Mouse (Mus musculus): Measurements from ENCODE around the gene M1ap. TPM values are rescaled to one million over a fixed set of nuclear protein-coding genes. Genes with fewer than 3 reads are reported as not detected.

The M1ap gene
- total and polyA plus RNA-seq, 3 experiments, result 6.2 to 6.3 TPM; not detected in 1

- Histone ChIP-seq H3K4me1 (ENCODE audit: control insufficient read depth in 1 of 2, insufficient read depth in 2 of 2, low read length in 2 of 2) (no peaks in the 10 kb centered on the region), H3K27ac (ENCODE audit: control insufficient read depth, low read depth, low read length) (no peak overlapping the region), H3K9ac (ENCODE audit: control insufficient read depth, low read depth, low read length, poor library complexity, severe bottlenecking) (no peak overlapping the region), H3K4me3 (ENCODE audit: control insufficient read depth in 1 of 2, insufficient read depth in 1 of 2, low read depth in 2 of 2, low read length in 2 of 2) (no peak overlapping the region), H3K27me3 (ENCODE audit: control insufficient read depth in 1 of 2, insufficient read depth in 2 of 2, low read length in 2 of 2) (peaks cover 19 to 30% of the 10 kb centered on the region in 2 experiments), H3K9me3 (replicated peaks; ENCODE audit: insufficient read depth, low read length) (no peaks in the 10 kb centered on the region), H3K79me2 (ENCODE audit: control insufficient read depth, insufficient read depth, low read length, poor library complexity) (no peaks in the 10 kb centered on the region), H3K36me3 (ENCODE audit: control insufficient read depth in 1 of 2, insufficient read depth in 2 of 2, low read length in 2 of 2) (no peaks in the 10 kb centered on the region)
- DNase-seq (ENCODE audit: low read depth, low spot score), result no peak
- no peak for TF ChIP-seq NELFE (IDR thresholded peaks at IDR 0.05; ENCODE audit: low read depth, low read length)
- TF ChIP-seq ETS1 (IDR thresholded peaks at IDR 0.05; ENCODE audit: low read depth, low read length), result no peak
- no peak for TF ChIP-seq POLR2A (IDR thresholded peaks at IDR 0.05; ENCODE audit: control insufficient read depth in 1 of 2, insufficient read depth in 1 of 2, low read depth in 1 of 2, low read length in 2 of 2, poor library complexity in 1 of 2)
- TF ChIP-seq NRF1 (IDR thresholded peaks at IDR 0.05; ENCODE audit: insufficient read depth, low read depth, low read length, poor library complexity, severe bottlenecking), result no peak
- TF ChIP-seq MYB (IDR thresholded peaks at IDR 0.05; ENCODE audit: low read depth, low read length), result no peak
- TF ChIP-seq ZNF384 (IDR thresholded peaks at IDR 0.05; ENCODE audit: low read depth, low read length), result no peak
- TF ChIP-seq MAZ (IDR thresholded peaks at IDR 0.05; ENCODE audit: low read depth, low read length), result no peak
- TF ChIP-seq EP300 (IDR thresholded peaks at IDR 0.05; ENCODE audit: low read depth in 1 of 2, low read length in 2 of 2), result no peak
- TF ChIP-seq USF2 (IDR thresholded peaks at IDR 0.05; ENCODE audit: borderline replicate concordance in 1 of 2, insufficient read depth in 1 of 2, low read depth in 1 of 2, low read length in 2 of 2), result no peak
- no peak for TF ChIP-seq UBTF (IDR thresholded peaks at IDR 0.05; ENCODE audit: borderline replicate concordance, insufficient read depth, low read depth, low read length)
- TF ChIP-seq ZC3H11A (IDR thresholded peaks at IDR 0.05; ENCODE audit: low read depth, low read length), result no peak
Measured at GRCm38 (mm10) chr6:82969249-82970084, 22.8 kb downstream of the M1ap start.

DNA sequence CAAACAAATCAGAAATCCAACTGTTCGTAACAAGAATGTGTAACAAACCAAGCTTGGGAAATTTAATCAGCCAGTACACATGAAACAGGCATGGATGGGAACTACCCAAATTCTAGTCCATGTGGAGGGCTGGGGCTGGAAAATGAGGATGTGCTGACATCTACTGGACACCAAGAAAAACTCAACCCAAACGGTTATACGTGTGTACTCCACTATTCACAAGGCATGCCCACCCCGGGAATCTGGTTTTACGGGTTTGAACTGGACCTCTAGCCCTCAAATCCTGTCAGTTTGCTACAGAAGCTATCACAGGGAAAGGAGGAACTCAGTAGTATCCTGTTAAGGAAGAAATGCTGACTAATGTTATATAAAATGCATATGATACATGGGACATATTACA, 24.3 kb downstream of the M1ap start:
- no peaks in the 10 kb centered on the region for H3K9me3 ChIP-seq (replicated peaks; ENCODE audit: insufficient read depth, low read length)
- peak; percentile 83 for DNase-seq (ENCODE audit: low read depth, low spot score)

More for the DNA sequence above, 24.3 kb downstream of the M1ap start:
- TF ChIP-seq GABPA (IDR thresholded peaks at IDR 0.05; ENCODE audit: low read depth, low read length), result no peak
- no peak for TF ChIP-seq JUND (IDR thresholded peaks at IDR 0.05; ENCODE audit: low read depth, low read length)
- peak; percentile 92 for TF ChIP-seq MYC (IDR thresholded peaks at IDR 0.05; ENCODE audit: low read depth, low read length)
- peak; percentile 95 for TF ChIP-seq SMC3 (IDR thresholded peaks at IDR 0.05; ENCODE audit: low read depth, low read length)
- TF ChIP-seq RAD21 (IDR thresholded peaks at IDR 0.05; ENCODE audit: low read depth, low read length), result peak; percentile 98
- TF ChIP-seq TCF12 (IDR thresholded peaks at IDR 0.05; ENCODE audit: low read depth, low read length), result no peak
- TF ChIP-seq ZC3H11A (IDR thresholded peaks at IDR 0.05; ENCODE audit: low read depth, low read length), result peak; percentile 91
- peak; percentile 67; the same call in 1 of the 2 replicates for TF ChIP-seq MAX (IDR thresholded peaks at IDR 0.05; ENCODE audit: low read length)
- TF ChIP-seq CHD1 (IDR thresholded peaks at IDR 0.05; ENCODE audit: low read depth, low read length), result no peak
- TF ChIP-seq ELF1 (IDR thresholded peaks at IDR 0.05; ENCODE audit: low read depth, low read length), result no peak
- peak; percentile 76 to 98 (median 77) for TF ChIP-seq CTCF (IDR thresholded peaks at IDR 0.05 in 2 of 3, conservative IDR thresholded peaks at IDR 0.05 in 1 of 3; ENCODE audit: control insufficient read depth in 1 of 3, insufficient read depth in 1 of 3, low read depth in 2 of 3, low read length in 3 of 3, poor library complexity in 1 of 3, severe bottlenecking in 1 of 3)
- no peak for TF ChIP-seq ETS1 (IDR thresholded peaks at IDR 0.05; ENCODE audit: low read depth, low read length)
- no peak for TF ChIP-seq UBTF (IDR thresholded peaks at IDR 0.05; ENCODE audit: borderline replicate concordance, insufficient read depth, low read depth, low read length)
- TF ChIP-seq SIN3A (IDR thresholded peaks at IDR 0.05; ENCODE audit: low read length), result peak; percentile 27; the same call in 1 of the 2 replicates
- Histone ChIP-seq H3K27ac (ENCODE audit: control insufficient read depth, low read depth, low read length) (no peak overlapping the region), H3K4me3 (ENCODE audit: control insufficient read depth in 1 of 2, insufficient read depth in 1 of 2, low read depth in 2 of 2, low read length in 2 of 2) (no peak overlapping the region), H3K4me1 (ENCODE audit: control insufficient read depth in 1 of 2, insufficient read depth in 2 of 2, low read length in 2 of 2) (no peaks in the 10 kb centered on the region), H3K79me2 (ENCODE audit: control insufficient read depth, insufficient read depth, low read length, poor library complexity) (no peaks in the 10 kb centered on the region), H3K9ac (ENCODE audit: control insufficient read depth, low read depth, low read length, poor library complexity, severe bottlenecking) (no peak overlapping the region), H3K36me3 (ENCODE audit: control insufficient read depth in 1 of 2, insufficient read depth in 2 of 2, low read length in 2 of 2) (no peaks in the 10 kb centered on the region), H3K27me3 (ENCODE audit: control insufficient read depth in 1 of 2, insufficient read depth in 2 of 2, low read length in 2 of 2) (peaks cover 16 to 22% of the 10 kb centered on the region in 2 experiments)

All from MEL (cell line).